Mouse (Mus musculus) cerebellum, adult 2 months (tissue): Measurements from ENCODE around the gene Myo1b.

Experiments
- CTCF ChIP-seq: fragments of 200-500 bp; IDR thresholded peaks from 2 replicates; pipeline ENCODE4 v1.5.1; 2011; ENCODE audit warnings: low read depth, mild to moderate bottlenecking, control low read depth, low read length, moderate library complexity, borderline replicate concordance; ENCODE audit not compliant: insufficient read depth
- POLR2A ChIP-seq: fragments of 200-500 bp; IDR thresholded peaks from 2 replicates; pipeline ENCODE4 v1.6.1; 2011; ENCODE audit warnings: low read length, control low read depth, borderline replicate concordance; ENCODE audit not compliant: insufficient read depth

- TF ChIP-seq CTCF = no peak
- TF ChIP-seq POLR2A = no peak
These were observed 157.4 kb downstream of the Myo1b start for GRCm38 (mm10) chr1:51758326-51759109.
